Mouse (Mus musculus): ENCODE measurements around the gene Kctd18. TPM values are rescaled to one million over a fixed set of nuclear protein-coding genes. Genes with fewer than 3 reads are reported as not detected.
A peak's percentile ranks its signal among the peaks of the same experiment; 100 is the strongest.
"Not testable (repeated sequence)": the region's sequence is repeated elsewhere in the genome, so short reads cannot be mapped to it uniquely, and the experiment has no call there.

Kctd18 gene
- total and polyA plus RNA-seq, 3 experiments: 18.7 to 52.7 (median 30.6) TPM

DNA sequence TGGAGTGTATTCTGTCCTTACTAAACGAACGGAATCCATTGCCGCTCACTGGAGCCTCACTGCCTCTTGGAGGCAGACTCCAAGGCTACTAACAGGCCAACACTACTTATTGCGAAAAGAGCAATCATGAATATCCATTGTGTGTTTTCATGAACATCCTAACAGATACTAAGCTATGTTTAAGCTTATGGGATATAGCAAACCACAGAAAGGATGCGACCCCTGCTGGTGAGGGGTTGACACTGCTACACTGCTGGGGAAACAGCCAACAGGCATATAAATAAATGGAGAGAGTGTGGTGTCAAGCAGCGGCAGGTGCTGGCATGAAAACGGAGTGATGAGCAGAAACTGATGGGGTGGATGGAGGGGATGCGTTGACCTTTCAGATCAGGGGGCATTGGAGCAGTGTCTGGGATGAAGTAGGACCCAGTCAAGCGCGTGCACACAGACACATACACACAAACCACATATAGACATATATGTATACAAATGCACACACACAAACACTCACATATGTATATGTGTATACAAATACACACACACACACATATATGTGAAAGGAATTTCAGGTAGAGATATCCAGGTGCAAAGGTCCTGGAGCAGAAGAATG, 12.5 kb upstream of the Kctd18 start:
- Histone ChIP-seq H3K4me1 (ENCODE audit: insufficient read depth, low read depth, low read length) (peaks cover 13% of the 10 kb centered on the region), H3K27me3 (ENCODE audit: insufficient read depth, low read length) (peaks cover 11% of the 10 kb centered on the region), H3K36me3 (replicated peaks) (peaks cover 10% of the 10 kb centered on the region), H3K4me3 (ENCODE audit: low read depth, low read length) (no peak overlapping the region), H3K9me3 (replicated peaks) (no peaks in the 10 kb centered on the region)
- DNase-seq (ENCODE audit: low spot score): peak; percentile 52
- ATAC-seq (ENCODE audit: extremely low read depth, insufficient number of reproducible peaks, low FRiP score, poor library complexity, severe bottlenecking): peak; percentile 59; the same call in 1 of the 2 replicates
- TF ChIP-seq POLR2AphosphoS5 (IDR thresholded peaks at IDR 0.05; ENCODE audit: insufficient replicate concordance, low read depth, low read length): no peak
- peak; percentile 99 for TF ChIP-seq CTCF (IDR thresholded peaks at IDR 0.05; ENCODE audit: low read depth, low read length)

GRCm38 (mm10) chr1:58030156-58030871, 11.6 kb upstream of the Kctd18 start:
- H3K4me1 ChIP-seq (ENCODE audit: insufficient read depth, low read depth, low read length): peaks cover 13% of the 10 kb centered on the region
- H3K9me3 ChIP-seq (replicated peaks): no peaks in the 10 kb centered on the region
- peaks cover 11% of the 10 kb centered on the region for H3K27me3 ChIP-seq (ENCODE audit: insufficient read depth, low read length)
- ATAC-seq (ENCODE audit: extremely low read depth, insufficient number of reproducible peaks, low FRiP score, poor library complexity, severe bottlenecking) (no peak), DNase-seq (ENCODE audit: low spot score) (no peak)
- TF ChIP-seq CTCF (IDR thresholded peaks at IDR 0.05; ENCODE audit: low read depth, low read length) (no peak), GATA2 (IDR thresholded peaks at IDR 0.05; ENCODE audit: borderline replicate concordance, low read depth, low read length) (no peak), GATA1 (IDR thresholded peaks at IDR 0.05; ENCODE audit: borderline replicate concordance, low read length) (no peak), POLR2AphosphoS5 (IDR thresholded peaks at IDR 0.05; ENCODE audit: insufficient replicate concordance, low read depth, low read length) (no peak), TAL1 (conservative IDR thresholded peaks at IDR 0.05; ENCODE audit: low read depth, low read length) (no peak)
- H3K4me3 ChIP-seq (ENCODE audit: low read depth, low read length): no peak overlapping the region; the same call in 1 of the 2 replicates
- peaks cover 13% of the 10 kb centered on the region for H3K36me3 ChIP-seq (replicated peaks)

DNA sequence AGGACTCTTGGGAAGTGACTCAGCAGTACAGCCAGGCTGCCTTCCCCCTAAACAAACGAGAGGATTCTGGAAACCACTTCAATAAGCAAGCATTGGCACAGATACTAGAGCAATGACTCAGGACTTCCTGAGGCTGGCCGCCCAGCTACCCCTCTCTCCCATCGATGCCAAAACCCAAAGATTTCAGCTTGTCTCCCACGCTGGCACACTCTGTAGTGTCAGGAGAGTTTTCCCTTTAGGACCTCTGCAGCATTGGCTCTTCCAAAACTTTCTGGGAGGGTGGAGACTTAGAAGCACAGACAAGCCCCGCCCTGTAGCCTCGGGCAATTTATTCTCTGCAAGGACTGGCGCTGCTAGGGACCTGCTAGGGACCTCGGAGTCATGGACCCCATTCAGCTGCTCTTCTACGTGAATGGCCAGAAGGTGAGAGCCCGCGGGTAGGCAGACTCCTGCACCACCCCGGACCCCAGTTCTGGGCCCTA, 10.9 kb upstream of the Kctd18 start, which contains the start of gene Aox1:
Gene Aox1 (plus strand): TSS at position 296 of the 482 bp plus-strand sequence.
- ATAC-seq (ENCODE audit: extremely low read depth, insufficient number of reproducible peaks, low FRiP score, poor library complexity, severe bottlenecking): peak; percentile 86
- Histone ChIP-seq H3K4me1 (ENCODE audit: insufficient read depth, low read depth, low read length) (peaks cover 13% of the 10 kb centered on the region), H3K27me3 (ENCODE audit: insufficient read depth, low read length) (peaks cover 11% of the 10 kb centered on the region), H3K4me3 (ENCODE audit: low read depth, low read length) (no peak within 1 kb of the TSS; the same call in 1 of the 2 replicates), H3K9me3 (replicated peaks) (no peaks in the 10 kb centered on the region), H3K36me3 (replicated peaks) (peaks cover 18% of the 10 kb centered on the region)
- TF ChIP-seq POLR2AphosphoS5 (IDR thresholded peaks at IDR 0.05; ENCODE audit: insufficient replicate concordance, low read depth, low read length) (no peak), TAL1 (conservative IDR thresholded peaks at IDR 0.05; ENCODE audit: low read depth, low read length) (no peak), CTCF (IDR thresholded peaks at IDR 0.05; ENCODE audit: low read depth, low read length) (no peak), GATA1 (IDR thresholded peaks at IDR 0.05; ENCODE audit: borderline replicate concordance, low read length) (no peak), GATA2 (IDR thresholded peaks at IDR 0.05; ENCODE audit: borderline replicate concordance, low read depth, low read length) (no peak)
- DNase-seq (ENCODE audit: low spot score): peak; percentile 21

- Histone ChIP-seq H3K27me3 (ENCODE audit: insufficient read depth, low read length) (peaks cover under 1% of the 10 kb centered on the region), H3K9me3 (replicated peaks) (no peaks in the 10 kb centered on the region), H3K36me3 (replicated peaks) (peaks cover 34% of the 10 kb centered on the region), H3K4me3 (ENCODE audit: low read depth, low read length) (no peak overlapping the region), H3K4me1 (ENCODE audit: insufficient read depth, low read depth, low read length) (peaks cover 13% of the 10 kb centered on the region)
- DNase-seq (ENCODE audit: low spot score): no peak
- no peak for ATAC-seq (ENCODE audit: extremely low read depth, insufficient number of reproducible peaks, low FRiP score, poor library complexity, severe bottlenecking)
- TF ChIP-seq TAL1 (conservative IDR thresholded peaks at IDR 0.05; ENCODE audit: low read depth, low read length) (no peak), POLR2AphosphoS5 (IDR thresholded peaks at IDR 0.05; ENCODE audit: insufficient replicate concordance, low read depth, low read length) (no peak), GATA1 (IDR thresholded peaks at IDR 0.05; ENCODE audit: borderline replicate concordance, low read length) (no peak), GATA2 (IDR thresholded peaks at IDR 0.05; ENCODE audit: borderline replicate concordance, low read depth, low read length) (no peak), CTCF (IDR thresholded peaks at IDR 0.05; ENCODE audit: low read depth, low read length) (no peak)
These were observed 9.0 kb upstream of the Kctd18 start for GRCm38 (mm10) chr1:58027707-58028106.

DNA sequence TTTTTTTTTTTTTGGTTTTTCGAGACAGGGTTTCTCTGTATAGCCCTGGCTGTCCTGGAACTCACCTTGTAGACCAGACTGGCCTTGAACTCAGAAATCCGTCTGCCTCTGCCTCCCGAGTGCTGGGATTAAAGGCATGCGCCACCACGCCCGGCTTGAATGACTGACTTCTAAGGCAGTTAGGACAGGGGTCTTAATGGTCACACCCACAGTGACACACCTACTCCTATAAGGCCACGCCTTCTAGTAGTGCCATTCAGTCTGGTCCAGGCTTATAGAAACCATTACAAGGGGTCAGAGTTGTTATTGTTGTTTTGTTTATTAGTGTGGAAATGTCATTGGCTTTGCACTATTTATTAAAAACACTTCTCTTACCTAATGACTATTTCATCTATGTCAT, 12.4 kb downstream of the Kctd18 start:
- DNase-seq (ENCODE audit: low spot score); H3K27me3 ChIP-seq (ENCODE audit: insufficient read depth, low read length); ATAC-seq (ENCODE audit: extremely low read depth, insufficient number of reproducible peaks, low FRiP score, poor library complexity, severe bottlenecking); H3K9me3 ChIP-seq (replicated peaks); H3K4me1 ChIP-seq (ENCODE audit: insufficient read depth, low read depth, low read length); H3K4me3 ChIP-seq (ENCODE audit: low read depth, low read length): not testable (repeated sequence)
- H3K36me3 ChIP-seq (replicated peaks): peaks cover 60% of the 10 kb centered on the region

DNA sequence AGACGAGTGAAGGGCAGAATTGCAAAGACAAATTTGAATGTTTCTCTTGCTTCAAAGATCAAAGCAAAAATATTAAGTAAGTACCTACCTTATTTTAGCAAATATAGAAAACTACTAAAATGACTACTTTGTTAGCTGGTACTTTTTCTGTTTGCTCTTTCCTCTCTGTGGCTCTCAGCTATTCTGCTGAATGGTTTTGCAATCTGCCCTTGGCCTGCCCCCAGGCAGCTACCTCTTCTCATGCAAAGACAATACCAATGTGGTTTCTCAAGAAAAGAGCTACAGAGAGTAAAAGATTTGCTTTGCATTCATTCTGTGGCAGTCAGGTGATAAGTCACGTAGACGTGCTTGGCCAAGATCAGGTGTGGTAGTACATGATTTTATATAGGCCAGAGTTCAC, 20.6 kb downstream of the Kctd18 start:
- Histone ChIP-seq H3K9me3 (replicated peaks) (no peaks in the 10 kb centered on the region), H3K4me1 (ENCODE audit: insufficient read depth, low read depth, low read length) (peaks cover 28% of the 10 kb centered on the region), H3K4me3 (ENCODE audit: low read depth, low read length) (no peak overlapping the region), H3K36me3 (replicated peaks) (peaks cover 37% of the 10 kb centered on the region), H3K27me3 (ENCODE audit: insufficient read depth, low read length) (no peaks in the 10 kb centered on the region)
- DNase-seq (ENCODE audit: low spot score): no peak
- TF ChIP-seq POLR2AphosphoS5 (IDR thresholded peaks at IDR 0.05; ENCODE audit: insufficient replicate concordance, low read depth, low read length) (no peak), GATA2 (IDR thresholded peaks at IDR 0.05; ENCODE audit: borderline replicate concordance, low read depth, low read length) (no peak), TAL1 (conservative IDR thresholded peaks at IDR 0.05; ENCODE audit: low read depth, low read length) (no peak), GATA1 (IDR thresholded peaks at IDR 0.05; ENCODE audit: borderline replicate concordance, low read length) (no peak)
- no peak for ATAC-seq (ENCODE audit: extremely low read depth, insufficient number of reproducible peaks, low FRiP score, poor library complexity, severe bottlenecking)

Data from G1E (cell line).